Mouse (Mus musculus) intestine, embryonic 16.5 days (tissue): ENCODE data around the gene Calm2. TPM values are rescaled to one million over a fixed set of nuclear protein-coding genes. Genes with fewer than 3 reads are reported as not detected.

Experiments used
- ATAC-seq: fragments of 200-750 bp; cut with Nextera tagmentation; 2 replicates; pipeline ENCODE4 v1.8.0; 2017; ENCODE audit warnings: moderate TSS enrichment, moderate library complexity
- H3K27ac ChIP-seq: fragments of 300-500 bp; sonication (generic); 2 replicates; pipeline ENCODE4 v1.5.1; 2014; ENCODE audit warnings: mild to moderate bottlenecking, low read length
- H3K27me3 ChIP-seq: fragments of 300-500 bp; sonication (generic); replicated peaks from 2 replicates; pipeline ENCODE4 v1.6.1; 2014; ENCODE audit warnings: low read length, control low read depth, mixed read lengths; ENCODE audit not compliant: control insufficient read depth, insufficient read depth
- H3K36me3 ChIP-seq: fragments of 300-500 bp; sonication (generic); 2 replicates; pipeline ENCODE4 v1.6.1; 2014; ENCODE audit warnings: low read length, control low read depth; ENCODE audit not compliant: control insufficient read depth, insufficient read depth
- H3K4me1 ChIP-seq: fragments of 300-500 bp; sonication (generic); 2 replicates; pipeline ENCODE4 v1.6.1; 2014; ENCODE audit warnings: low read length, control low read depth, mixed read lengths; ENCODE audit not compliant: control insufficient read depth, insufficient read depth
- H3K4me2 ChIP-seq: fragments of 300-500 bp; sonication (generic); 2 replicates; pipeline ENCODE4 v1.6.1; 2014; ENCODE audit warnings: low read depth, low read length, control low read depth
- H3K4me3 ChIP-seq: fragments of 300-500 bp; sonication (generic); 2 replicates; pipeline ENCODE4 v1.5.1; 2014; ENCODE audit warnings: mild to moderate bottlenecking, low read length
- H3K9ac ChIP-seq: fragments of 300-500 bp; sonication (generic); 2 replicates; pipeline ENCODE4 v1.6.1; 2014; ENCODE audit warnings: low read depth, low read length
- H3K9me3 ChIP-seq: fragments of 300-500 bp; sonication (generic); 2 replicates; pipeline ENCODE4 v1.6.1; 2016; ENCODE audit warnings: low read length, control low read depth; ENCODE audit not compliant: control insufficient read depth
- WGBS: fragments of 180-500 bp; shearing (Covaris S2); extraction: QIAGEN DNeasy Blood & Tissue Kit; methylation state at CpG from one replicate; pipeline ENCODE4 v1.1.7; 2014; 5-methylcytosine and 5-hydroxymethylcytosine counted together
- polyA plus RNA-seq: library from polyadenylated mRNA; unstranded; fragments of >200 nt; fragmentation: Nextera tagmentation; extraction: Ambion mirVana; gene quantifications from 2 replicates; pipeline ENCODE4 v1.2.1, GENCODE M21; 2015

Calm2 gene
- polyA plus RNA-seq, 1 experiment from 2014 or later, result 1,116 TPM

DNA sequence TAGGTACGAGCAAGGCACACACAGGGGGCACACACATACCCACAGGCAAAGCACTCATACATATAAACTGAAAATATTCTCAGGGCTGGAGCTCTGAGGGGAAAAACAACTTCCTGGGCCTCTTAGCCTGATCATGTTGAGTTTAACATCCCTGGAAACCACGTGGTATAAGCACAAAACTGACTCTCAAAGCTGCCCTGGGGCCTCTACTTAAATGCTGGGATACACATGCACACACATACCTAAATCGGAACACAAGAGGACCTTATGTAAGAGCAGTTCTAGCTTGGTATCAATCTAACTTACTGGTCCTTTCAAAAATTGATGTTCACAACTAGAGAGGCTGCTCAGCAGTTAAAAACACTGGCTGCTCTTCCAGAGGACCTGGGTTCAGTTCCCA is 17.3 kb downstream of the Calm2 start:
- Histone ChIP-seq H3K9ac (no peak overlapping the region), H3K4me1 (no peaks in the 10 kb centered on the region), H3K4me2 (no peak overlapping the region), H3K9me3 (no peaks in the 10 kb centered on the region), H3K27me3 (no peaks in the 10 kb centered on the region), H3K36me3 (peaks cover 8% of the 10 kb centered on the region; the same call in 1 of the 2 replicates), H3K4me3 (no peak overlapping the region), H3K27ac (no peak overlapping the region)
- ATAC-seq, result no peak
- WGBS, result 85% methylated on average over 3 of the region's 3 CpGs

DNA sequence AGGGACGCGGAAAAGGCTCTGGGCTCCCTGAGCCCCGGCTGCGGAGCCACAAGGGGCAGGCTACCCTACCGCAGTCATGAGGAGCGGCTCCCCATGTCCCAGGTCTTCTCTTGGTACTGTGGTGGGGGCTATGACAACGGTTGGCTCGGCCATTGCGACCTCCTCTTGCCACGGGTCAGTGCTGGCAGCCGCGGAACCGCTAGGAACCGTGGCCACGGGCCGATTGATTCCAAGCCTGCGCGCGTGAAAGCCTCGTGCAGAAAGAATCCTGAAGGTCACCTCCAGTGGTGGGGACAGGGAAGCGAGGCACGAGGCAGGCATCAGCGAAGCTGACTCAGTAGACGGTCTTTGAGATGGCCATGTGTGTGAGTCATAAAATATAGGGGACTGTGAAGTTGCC is 19.2 kb downstream of the Calm2 start, which contains the start of gene Stpg4:
Stpg4 (minus strand) TSS at position 231 of the 400 bp plus-strand sequence.
- Histone ChIP-seq H3K9ac (no peak within 1 kb of the TSS), H3K36me3 (peaks cover 4% of the 10 kb centered on the region; the same call in 1 of the 2 replicates), H3K27ac (no peak within 1 kb of the TSS), H3K4me2 (no peak within 1 kb of the TSS), H3K27me3 (no peaks in the 10 kb centered on the region), H3K4me3 (no peak within 1 kb of the TSS), H3K4me1 (no peaks in the 10 kb centered on the region), H3K9me3 (no peaks in the 10 kb centered on the region)
- ATAC-seq, result 0 out of 2 replicates have a peak, but pooled peaks have one; percentile 38
- 52% methylated on average over 24 of the region's 24 CpGs for WGBS

DNA sequence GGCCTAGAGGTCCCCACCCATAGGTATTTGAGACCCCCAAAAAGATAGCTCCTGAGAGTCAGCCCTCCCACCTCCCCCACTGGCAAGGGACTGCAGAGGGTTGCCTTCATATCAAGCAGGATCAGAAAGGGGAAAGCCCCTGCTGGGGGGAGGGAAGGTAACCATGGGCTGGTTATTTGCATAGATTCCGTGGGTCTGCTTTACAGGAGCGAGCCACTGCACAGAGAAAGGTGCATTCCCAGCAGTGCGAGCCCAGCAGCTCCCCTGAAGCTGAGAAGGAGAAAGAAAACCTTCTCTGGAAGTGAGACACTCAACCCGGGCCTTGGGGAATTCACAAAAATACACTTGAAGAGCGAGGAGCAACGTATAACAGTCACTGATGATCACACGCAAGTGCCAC is 28.7 kb downstream of the Calm2 start:
- no peak overlapping the region for H3K27ac ChIP-seq
- no peaks in the 10 kb centered on the region for H3K36me3 ChIP-seq
- H3K9me3 ChIP-seq, result no peaks in the 10 kb centered on the region
- 70% methylated on average over 7 of the region's 7 CpGs for WGBS
- H3K9ac ChIP-seq, result no peak overlapping the region
- no peak overlapping the region for H3K4me3 ChIP-seq
- H3K27me3 ChIP-seq, result no peaks in the 10 kb centered on the region
- no peak for ATAC-seq
- H3K4me2 ChIP-seq, result no peak overlapping the region
- no peaks in the 10 kb centered on the region for H3K4me1 ChIP-seq

DNA sequence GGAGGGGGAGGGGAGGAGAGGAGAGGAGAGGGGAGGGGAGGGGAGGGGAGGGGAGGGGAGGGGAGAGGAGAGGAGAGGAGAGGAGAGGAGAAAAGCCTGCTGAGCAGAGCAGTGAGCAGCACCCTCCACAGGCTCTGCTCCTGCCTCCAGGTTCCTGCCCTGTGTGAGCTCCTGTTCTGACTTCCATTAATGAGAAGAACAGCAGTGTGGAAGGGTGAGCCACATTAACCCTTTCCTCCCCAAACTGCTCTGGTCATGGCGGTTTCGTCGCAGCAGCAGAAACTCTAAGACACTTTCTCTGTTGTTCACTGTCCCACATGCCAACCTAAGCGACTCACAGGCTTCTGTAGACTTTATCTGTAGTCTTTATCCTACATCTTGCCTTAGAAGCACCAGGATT is 40.1 kb downstream of the Calm2 start:
- Histone ChIP-seq H3K9me3 (no peaks in the 10 kb centered on the region), H3K4me1 (no peaks in the 10 kb centered on the region), H3K36me3 (no peaks in the 10 kb centered on the region), H3K4me3 (no peak overlapping the region), H3K27ac (no peak overlapping the region), H3K27me3 (no peaks in the 10 kb centered on the region), H3K9ac (no peak overlapping the region), H3K4me2 (no peak overlapping the region)
- no peak for ATAC-seq
- 78% methylated on average over 4 of the region's 4 CpGs for WGBS

DNA sequence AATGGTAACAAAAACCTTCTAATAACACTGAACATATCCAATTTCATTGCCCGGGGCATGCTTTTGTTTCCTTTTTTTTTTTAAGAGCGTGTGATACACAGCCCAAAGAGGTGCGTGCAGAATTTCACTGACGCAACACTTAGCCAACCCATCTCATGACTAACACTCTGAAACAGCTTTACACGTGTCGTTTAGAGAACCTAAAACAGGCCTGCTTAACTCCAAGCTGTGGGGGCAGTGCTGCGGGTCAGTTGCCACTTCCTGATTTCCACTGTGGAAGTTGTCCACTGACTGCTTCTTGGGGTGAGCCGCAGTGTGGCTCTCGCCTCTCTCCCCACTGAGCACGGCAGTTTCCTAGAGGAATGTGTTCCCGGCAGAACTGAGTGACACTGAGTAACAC is 41.2 kb downstream of the Calm2 start:
- Histone ChIP-seq H3K27ac (no peak overlapping the region), H3K4me1 (no peaks in the 10 kb centered on the region), H3K9ac (no peak overlapping the region), H3K36me3 (no peaks in the 10 kb centered on the region), H3K4me3 (no peak overlapping the region), H3K4me2 (no peak overlapping the region), H3K27me3 (no peaks in the 10 kb centered on the region), H3K9me3 (no peaks in the 10 kb centered on the region)
- 73% methylated on average over 11 of the region's 11 CpGs for WGBS
- no peak for ATAC-seq

DNA sequence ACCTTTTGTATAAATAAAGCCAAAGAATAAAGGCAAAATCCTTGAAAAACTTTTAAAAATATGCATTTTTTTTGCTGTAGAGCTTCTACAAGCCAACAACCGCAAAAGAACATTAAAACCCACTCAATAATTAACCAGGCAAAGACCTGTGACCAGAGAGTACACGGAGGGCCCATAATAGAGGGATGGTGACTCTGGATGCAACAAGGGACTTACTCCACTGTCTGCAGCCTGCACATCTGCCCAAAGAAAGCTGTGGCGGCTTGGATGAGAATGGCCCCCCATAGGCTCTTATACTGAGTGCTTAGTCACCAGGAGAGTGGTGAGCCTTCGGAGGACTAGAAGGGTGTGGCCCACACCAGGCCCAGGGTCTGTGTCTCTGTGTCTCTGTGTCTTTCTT is 43.3 kb downstream of the Calm2 start:
- WGBS, result 61% methylated on average over 4 of the region's 4 CpGs
- H3K27ac ChIP-seq, result no peak overlapping the region
- H3K36me3 ChIP-seq, result no peaks in the 10 kb centered on the region
- no peaks in the 10 kb centered on the region for H3K27me3 ChIP-seq
- H3K4me3 ChIP-seq, result no peak overlapping the region
- H3K9ac ChIP-seq, result no peak overlapping the region
- H3K9me3 ChIP-seq, result no peaks in the 10 kb centered on the region
- no peak overlapping the region for H3K4me2 ChIP-seq
- no peak for ATAC-seq
- H3K4me1 ChIP-seq, result no peaks in the 10 kb centered on the region

DNA sequence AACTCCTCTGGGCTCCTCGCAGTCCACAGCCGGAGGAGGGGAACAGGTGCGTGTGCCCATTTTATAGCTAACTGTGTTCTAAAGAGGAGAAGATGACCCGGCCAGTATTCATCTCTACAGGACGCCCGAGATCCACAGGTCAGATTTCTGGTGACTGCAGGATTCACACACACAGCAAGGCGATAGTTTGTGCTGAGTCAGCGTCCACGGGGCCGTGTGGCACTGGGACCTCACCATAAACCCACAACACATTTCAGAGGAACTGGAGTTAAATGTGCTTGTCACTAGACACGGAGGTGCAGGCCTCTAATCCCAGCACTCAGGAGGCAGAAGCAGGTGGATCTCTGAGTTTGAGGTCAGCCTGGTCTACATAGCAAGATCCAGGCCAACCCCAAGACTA is 44.3 kb downstream of the Calm2 start:
- H3K27me3 ChIP-seq, result no peaks in the 10 kb centered on the region
- no peaks in the 10 kb centered on the region for H3K4me1 ChIP-seq
- H3K4me2 ChIP-seq, result no peak overlapping the region
- no peak overlapping the region for H3K27ac ChIP-seq
- H3K9me3 ChIP-seq, result no peaks in the 10 kb centered on the region
- WGBS, result 91% methylated on average over 11 of the region's 11 CpGs
- no peaks in the 10 kb centered on the region for H3K36me3 ChIP-seq
- H3K9ac ChIP-seq, result no peak overlapping the region
- no peak overlapping the region for H3K4me3 ChIP-seq
- ATAC-seq, result no peak

DNA sequence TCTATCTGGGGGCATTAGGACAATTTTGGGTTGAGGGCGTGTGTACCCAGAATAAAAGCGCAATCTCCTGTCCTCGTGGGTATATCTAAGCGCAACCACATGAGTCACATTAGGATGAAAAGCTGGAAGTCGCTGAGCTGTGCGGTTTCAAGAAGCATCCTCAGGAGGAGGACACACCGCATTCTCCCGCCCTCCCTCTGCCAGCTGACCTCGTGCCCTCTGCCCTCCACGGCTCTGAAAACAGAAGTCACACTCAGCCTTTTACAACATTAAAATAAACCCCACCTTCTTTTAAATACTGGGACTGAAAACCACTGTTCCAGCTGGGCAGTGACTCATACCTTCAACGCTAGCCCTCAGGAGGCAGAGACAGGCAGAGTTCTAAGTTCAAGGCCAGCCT is 49.6 kb downstream of the Calm2 start:
- 74% methylated on average over 11 of the region's 11 CpGs for WGBS
- H3K4me1 ChIP-seq, result no peaks in the 10 kb centered on the region
- no peaks in the 10 kb centered on the region for H3K9me3 ChIP-seq
- H3K9ac ChIP-seq, result no peak overlapping the region
- no peak overlapping the region for H3K4me2 ChIP-seq
- no peaks in the 10 kb centered on the region for H3K27me3 ChIP-seq
- no peak overlapping the region for H3K4me3 ChIP-seq
- H3K36me3 ChIP-seq, result no peaks in the 10 kb centered on the region
- ATAC-seq, result no peak
- H3K27ac ChIP-seq, result no peak overlapping the region

DNA sequence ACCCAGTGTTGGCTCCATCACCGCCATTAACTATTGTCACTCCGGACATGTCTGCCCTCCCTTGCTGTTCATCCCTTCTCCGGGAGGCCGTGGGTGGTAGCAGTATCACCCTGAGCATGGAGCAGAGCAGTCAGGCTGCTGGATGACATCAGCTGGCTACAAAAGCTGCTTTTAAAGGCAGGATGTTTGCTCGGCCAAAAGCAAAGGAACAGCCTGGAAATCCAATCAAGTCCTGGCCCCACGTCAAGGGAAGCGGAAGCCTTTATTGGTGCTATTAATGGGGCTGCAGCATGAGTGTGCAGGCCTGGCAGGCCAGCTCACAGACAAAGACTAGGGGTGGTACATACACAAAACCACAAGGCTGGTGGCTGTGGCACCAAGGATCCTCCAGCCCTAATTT is 55.5 kb downstream of the Calm2 start:
- 59% methylated on average over 7 of the region's 7 CpGs for whole genome bisulfite sequencing
- Histone ChIP-seq H3K9ac (no peak overlapping the region), H3K27ac (no peak overlapping the region), H3K36me3 (no peaks in the 10 kb centered on the region), H3K4me2 (no peak overlapping the region), H3K9me3 (no peaks in the 10 kb centered on the region), H3K27me3 (no peaks in the 10 kb centered on the region), H3K4me1 (no peaks in the 10 kb centered on the region; the same call in 1 of the 2 replicates), H3K4me3 (no peak overlapping the region)
- peak; percentile 50 for ATAC-seq

DNA sequence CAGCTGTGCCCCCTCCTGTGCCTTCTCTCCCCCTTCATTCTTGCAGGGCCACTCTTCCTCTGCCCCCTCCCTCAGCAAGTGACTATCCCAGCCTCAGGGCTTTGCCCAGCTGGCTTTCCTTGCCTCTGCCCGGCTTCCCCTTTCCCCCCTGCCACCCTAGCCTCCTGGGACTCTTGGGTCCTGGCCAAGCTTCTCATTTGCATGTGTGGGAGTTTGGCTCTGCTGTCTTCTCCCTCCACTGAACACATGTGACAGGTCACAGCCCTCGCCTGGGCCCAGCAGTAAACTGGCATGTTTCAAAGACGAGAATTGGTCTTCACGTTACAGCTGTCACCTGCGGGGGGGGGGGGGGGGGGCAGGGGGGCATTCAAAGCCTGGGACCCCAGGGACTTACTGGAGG is 59.7 kb downstream of the Calm2 start:
- no peak for ATAC-seq
- no peaks in the 10 kb centered on the region for H3K36me3 ChIP-seq
- H3K9ac ChIP-seq, result no peak overlapping the region
- H3K4me1 ChIP-seq, result no peaks in the 10 kb centered on the region; the same call in 1 of the 2 replicates
- no peaks in the 10 kb centered on the region for H3K27me3 ChIP-seq
- no peak overlapping the region for H3K4me3 ChIP-seq
- WGBS, result 33% methylated on average over 3 of the region's 5 CpGs
- no peak overlapping the region for H3K4me2 ChIP-seq
- no peak overlapping the region for H3K27ac ChIP-seq
- H3K9me3 ChIP-seq, result no peaks in the 10 kb centered on the region
